Mouse (Mus musculus) midbrain, embryonic 16.5 days (tissue): ENCODE measurements at regions not wholly inside any gene's neighbourhood (a gene's known extent, or its start where the extent isn't known, plus 50 kb on each side); places are given as distances from the start of the nearest gene placed in this dataset.

Experiments used
- ATAC-seq: fragments of 200-750 bp; cut with Nextera tagmentation; 2 replicates; pipeline ENCODE4 v1.8.0; 2017; ENCODE audit warnings: moderate TSS enrichment
- H3K27ac ChIP-seq: fragments of 300-500 bp; sonication (generic); 2 replicates; pipeline ENCODE4 v1.5.1; 2014; ENCODE audit warnings: mild to moderate bottlenecking, low read length, mixed read lengths
- H3K27me3 ChIP-seq: fragments of 300-500 bp; sonication (generic); 2 replicates; pipeline ENCODE4 v1.6.1; 2014; ENCODE audit warnings: low read depth, low read length, mixed read lengths; ENCODE audit not compliant: control insufficient read depth, insufficient read depth
- H3K36me3 ChIP-seq: fragments of 300-500 bp; sonication (generic); 2 replicates; pipeline ENCODE4 v1.6.1; 2014; ENCODE audit warnings: mild to moderate bottlenecking, low read length, moderate library complexity, mixed read lengths; ENCODE audit not compliant: control insufficient read depth, insufficient read depth
- H3K4me1 ChIP-seq: fragments of 300-500 bp; sonication (generic); 2 replicates; pipeline ENCODE4 v1.6.1; 2014; ENCODE audit warnings: mild to moderate bottlenecking, low read length, mixed read lengths; ENCODE audit not compliant: control insufficient read depth, insufficient read depth
- H3K4me2 ChIP-seq: fragments of 300-500 bp; sonication (generic); 2 replicates; pipeline ENCODE4 v1.6.1; 2014; ENCODE audit warnings: mild to moderate bottlenecking, low read length, mixed read lengths
- H3K4me3 ChIP-seq: fragments of 300-500 bp; sonication (generic); 2 replicates; pipeline ENCODE4 v1.5.1; 2014; ENCODE audit warnings: low read depth, mild to moderate bottlenecking, low read length, moderate library complexity, mixed read lengths
- H3K9ac ChIP-seq: fragments of 300-500 bp; sonication (generic); 2 replicates; pipeline ENCODE4 v1.6.1; 2014; ENCODE audit warnings: low read depth, low read length, mixed read lengths
- H3K9me3 ChIP-seq: fragments of 300-500 bp; sonication (generic); replicated peaks from 2 replicates; pipeline ENCODE4 v1.6.1; 2014; ENCODE audit warnings: mild to moderate bottlenecking, low read length, mixed read lengths; ENCODE audit not compliant: control insufficient read depth, poor library complexity, severe bottlenecking
- WGBS: fragments of 180-500 bp; shearing (Covaris S2); extraction: QIAGEN DNeasy Blood & Tissue Kit; methylation state at CpG from one replicate; pipeline ENCODE4 v1.1.7; 2014; 5-methylcytosine and 5-hydroxymethylcytosine counted together

GRCm38 (mm10) chr8:126165486-126166095 lies 132.8 kb upstream of the Slc35f3 start:
- WGBS: 67% methylated on average over 8 of the region's 8 CpGs
- peaks cover 10% of the 10 kb centered on the region for H3K4me1 ChIP-seq
- H3K9ac ChIP-seq: no peak overlapping the region
- H3K4me2 ChIP-seq: no peak overlapping the region
- H3K36me3 ChIP-seq: no peaks in the 10 kb centered on the region
- no peak for ATAC-seq
- no peaks in the 10 kb centered on the region for H3K27me3 ChIP-seq
- no peak overlapping the region for H3K4me3 ChIP-seq
- peak overlapping the region; percentile 14 for H3K27ac ChIP-seq
- H3K9me3 ChIP-seq: peaks cover 5% of the 10 kb centered on the region; the same call in 1 of the 2 replicates

- H3K27ac ChIP-seq: no peak overlapping the region
- WGBS: 74% methylated on average over 7 of the region's 7 CpGs
- peaks cover 9% of the 10 kb centered on the region for H3K4me1 ChIP-seq
- ATAC-seq: no peak
- no peak overlapping the region for H3K4me2 ChIP-seq
- no peak overlapping the region for H3K4me3 ChIP-seq
- H3K9ac ChIP-seq: no peak overlapping the region
- H3K27me3 ChIP-seq: no peaks in the 10 kb centered on the region
- peaks cover 5% of the 10 kb centered on the region; the same call in 1 of the 2 replicates for H3K9me3 ChIP-seq
- H3K36me3 ChIP-seq: no peaks in the 10 kb centered on the region
Measured at GRCm38 (mm10) chr8:126166394-126166793, 132.0 kb upstream of the Slc35f3 start.

GRCm38 (mm10) chr8:126174451-126174850 lies 123.9 kb upstream of the Slc35f3 start:
- no peak overlapping the region for H3K4me3 ChIP-seq
- no peak overlapping the region for H3K27ac ChIP-seq
- no peak overlapping the region for H3K4me2 ChIP-seq
- no peaks in the 10 kb centered on the region for H3K9me3 ChIP-seq
- WGBS: 78% methylated on average over 7 of the region's 7 CpGs
- no peaks in the 10 kb centered on the region for H3K36me3 ChIP-seq
- no peak overlapping the region for H3K9ac ChIP-seq
- H3K4me1 ChIP-seq: no peaks in the 10 kb centered on the region
- ATAC-seq: no peak
- no peaks in the 10 kb centered on the region for H3K27me3 ChIP-seq

- Histone ChIP-seq H3K9ac (no peak overlapping the region), H3K9me3 (no peaks in the 10 kb centered on the region), H3K27ac (no peak overlapping the region), H3K4me3 (no peak overlapping the region), H3K4me2 (no peak overlapping the region), H3K36me3 (no peaks in the 10 kb centered on the region), H3K4me1 (no peaks in the 10 kb centered on the region), H3K27me3 (no peaks in the 10 kb centered on the region)
- no peak for ATAC-seq
- 88% methylated on average over 7 of the region's 7 CpGs for WGBS
Measured at GRCm38 (mm10) chr8:126176305-126176704, 122.1 kb upstream of the Slc35f3 start.

- Histone ChIP-seq H3K4me1 (no peaks in the 10 kb centered on the region), H3K36me3 (no peaks in the 10 kb centered on the region), H3K27ac (no peak overlapping the region), H3K9me3 (no peaks in the 10 kb centered on the region), H3K4me2 (no peak overlapping the region), H3K27me3 (no peaks in the 10 kb centered on the region), H3K4me3 (no peak overlapping the region), H3K9ac (no peak overlapping the region)
- WGBS: 84% methylated on average over 10 of the region's 10 CpGs
- no peak for ATAC-seq
Measured at GRCm38 (mm10) chr8:126177855-126178254, 120.5 kb upstream of the Slc35f3 start.

- no peaks in the 10 kb centered on the region for H3K36me3 ChIP-seq
- H3K4me1 ChIP-seq: 0 out of 2 replicates have a peak, but pooled peaks cover 4% of the 10 kb centered on the region
- H3K27ac ChIP-seq: no peak overlapping the region
- no peak for ATAC-seq
- no peaks in the 10 kb centered on the region for H3K9me3 ChIP-seq
- no peak overlapping the region for H3K4me2 ChIP-seq
- H3K27me3 ChIP-seq: no peaks in the 10 kb centered on the region
- H3K9ac ChIP-seq: no peak overlapping the region
- 45% methylated on average over 5 of the region's 5 CpGs for WGBS
- no peak overlapping the region for H3K4me3 ChIP-seq
Measured at GRCm38 (mm10) chr8:126188741-126189285, 109.5 kb upstream of the Slc35f3 start.

- no peak overlapping the region for H3K9ac ChIP-seq
- H3K36me3 ChIP-seq: no peaks in the 10 kb centered on the region
- H3K4me3 ChIP-seq: no peak overlapping the region
- H3K27me3 ChIP-seq: no peaks in the 10 kb centered on the region
- ATAC-seq: no peak
- no peak overlapping the region for H3K4me2 ChIP-seq
- H3K27ac ChIP-seq: no peak overlapping the region
- H3K9me3 ChIP-seq: no peaks in the 10 kb centered on the region
- H3K4me1 ChIP-seq: no peaks in the 10 kb centered on the region
- 65% methylated on average over 2 of the region's 2 CpGs for WGBS
Measured at GRCm38 (mm10) chr8:126195616-126196015, 102.7 kb upstream of the Slc35f3 start.

- 85% methylated on average over 8 of the region's 8 CpGs for WGBS
- no peaks in the 10 kb centered on the region for H3K36me3 ChIP-seq
- no peaks in the 10 kb centered on the region for H3K27me3 ChIP-seq
- no peak for ATAC-seq
- H3K27ac ChIP-seq: no peak overlapping the region
- no peak overlapping the region for H3K4me3 ChIP-seq
- H3K4me2 ChIP-seq: no peak overlapping the region
- no peaks in the 10 kb centered on the region for H3K9me3 ChIP-seq
- H3K4me1 ChIP-seq: no peaks in the 10 kb centered on the region; the same call in 1 of the 2 replicates
- no peak overlapping the region for H3K9ac ChIP-seq
Measured at GRCm38 (mm10) chr8:126210561-126210960, 87.8 kb upstream of the Slc35f3 start.

GRCm38 (mm10) chr8:126212802-126213201 lies 85.6 kb upstream of the Slc35f3 start:
- Histone ChIP-seq H3K4me3 (no peak overlapping the region), H3K27ac (no peak overlapping the region), H3K4me1 (no peaks in the 10 kb centered on the region; the same call in 1 of the 2 replicates), H3K9ac (no peak overlapping the region), H3K9me3 (no peaks in the 10 kb centered on the region), H3K4me2 (no peak overlapping the region), H3K27me3 (no peaks in the 10 kb centered on the region), H3K36me3 (no peaks in the 10 kb centered on the region)
- ATAC-seq: no peak
- 89% methylated on average over 5 of the region's 5 CpGs for WGBS
